Mouse (Mus musculus) lung, postnatal 36 days (tissue): ENCODE data around the gene Vsx2.

Experiments used
- DNase-seq: peaks from one replicate; pipeline ENCODE4 v3.0.0; 2022; ENCODE audit warnings: mixed read lengths

The Vsx2 gene

GRCm38 (mm10) chr12:84572341-84572720 lies 2.8 kb downstream of the Vsx2 start:
- DNase-seq = no peak

GRCm38 (mm10) chr12:84573094-84573493 lies 3.5 kb downstream of the Vsx2 start:
- no peak for DNase-seq

GRCm38 (mm10) chr12:84577768-84578439 lies 8.3 kb downstream of the Vsx2 start:
- no peak for DNase-seq

- no peak for DNase-seq
These were observed 8.8 kb downstream of the Vsx2 start for GRCm38 (mm10) chr12:84578440-84578770.

- no peak for DNase-seq
These were observed 11.7 kb downstream of the Vsx2 start for GRCm38 (mm10) chr12:84581285-84581684.

- peak; percentile 96 for DNase-seq
These were observed 20.5 kb downstream of the Vsx2 start for GRCm38 (mm10) chr12:84589825-84590761.

GRCm38 (mm10) chr12:84598324-84598723 lies 28.8 kb downstream of the Vsx2 start:
- DNase-seq = no peak

- no peak for DNase-seq
These were observed 34.4 kb downstream of the Vsx2 start for GRCm38 (mm10) chr12:84604001-84604400.

- DNase-seq = no peak
These were observed 36.3 kb downstream of the Vsx2 start for GRCm38 (mm10) chr12:84605860-84606259.

- no peak for DNase-seq
These were observed 42.2 kb downstream of the Vsx2 start for GRCm38 (mm10) chr12:84611718-84612117.

- DNase-seq = no peak
These were observed 43.0 kb downstream of the Vsx2 start for GRCm38 (mm10) chr12:84612518-84612917.

GRCm38 (mm10) chr12:84614001-84614400 lies 44.4 kb downstream of the Vsx2 start:
- no peak for DNase-seq

- DNase-seq = peak; percentile 44
These were observed 45.0 kb downstream of the Vsx2 start for GRCm38 (mm10) chr12:84614524-84614923.

GRCm38 (mm10) chr12:84616977-84617630 lies 47.5 kb downstream of the Vsx2 start, which contains the start of gene Abcd4:
TSS of gene Abcd4 (minus strand) at chr12:84617413.
- peak; percentile 99 for DNase-seq

- peak; percentile 30 for DNase-seq
These were observed 48.1 kb downstream of the Vsx2 start for GRCm38 (mm10) chr12:84617663-84618062.

GRCm38 (mm10) chr12:84620975-84621374 lies 51.4 kb downstream of the Vsx2 start:
- DNase-seq = peak; percentile 20

- DNase-seq = no peak
These were observed 55.0 kb downstream of the Vsx2 start for GRCm38 (mm10) chr12:84624601-84625000.

- no peak for DNase-seq
These were observed 55.6 kb downstream of the Vsx2 start for GRCm38 (mm10) chr12:84625116-84625515.

- DNase-seq = no peak
These were observed 62.3 kb downstream of the Vsx2 start for GRCm38 (mm10) chr12:84631867-84632266.

- no peak for DNase-seq
These were observed 70.7 kb downstream of the Vsx2 start for GRCm38 (mm10) chr12:84640253-84640652.

GRCm38 (mm10) chr12:84640654-84641053 lies 71.1 kb downstream of the Vsx2 start, which contains the start of gene Vrtn:
TSS of gene Vrtn (plus strand) at chr12:84641019.
- no peak for DNase-seq
